Mouse (Mus musculus): ENCODE results near the gene Cmbl.
"Not testable (repeated sequence)": the region's sequence is repeated elsewhere in the genome, so short reads cannot be mapped to it uniquely, and the experiment has no call there.

The Cmbl gene

GRCm38 (mm10) chr15:31542013-31542958, 22.9 kb upstream of the Cmbl start:
- no peak for DNase-seq

- no peak for DNase-seq
Measured at GRCm38 (mm10) chr15:31543246-31543645, 21.9 kb upstream of the Cmbl start.

- DNase-seq = no peak
Measured at GRCm38 (mm10) chr15:31545058-31545457, 20.1 kb upstream of the Cmbl start.

- DNase-seq = no peak
Measured at GRCm38 (mm10) chr15:31546291-31546690, 18.9 kb upstream of the Cmbl start.

GRCm38 (mm10) chr15:31547421-31547820, 17.8 kb upstream of the Cmbl start:
- no peak for DNase-seq

GRCm38 (mm10) chr15:31550381-31550780, 14.8 kb upstream of the Cmbl start:
- DNase-seq = no peak

- no peak for DNase-seq
Measured at GRCm38 (mm10) chr15:31554855-31555254, 10.3 kb upstream of the Cmbl start.

GRCm38 (mm10) chr15:31561390-31561789, 3.8 kb upstream of the Cmbl start:
- DNase-seq = no peak

- DNase-seq = no peak
Measured at GRCm38 (mm10) chr15:31561976-31562375, 3.2 kb upstream of the Cmbl start.

- DNase-seq = no peak
Measured at GRCm38 (mm10) chr15:31562847-31563246, 2.3 kb upstream of the Cmbl start.

GRCm38 (mm10) chr15:31563577-31564546, 1.3 kb upstream of the Cmbl start:
- no peak for DNase-seq

GRCm38 (mm10) chr15:31565786-31566185, 597 bp downstream of the Cmbl start:
- no peak for DNase-seq

- DNase-seq = no peak
Measured at GRCm38 (mm10) chr15:31567431-31567830, 2.2 kb downstream of the Cmbl start.

- no peak for DNase-seq
Measured at GRCm38 (mm10) chr15:31568581-31568996, 3.4 kb downstream of the Cmbl start.

GRCm38 (mm10) chr15:31569325-31570022, 4.3 kb downstream of the Cmbl start:
- no peak for DNase-seq

- no peak for DNase-seq
Measured at GRCm38 (mm10) chr15:31570959-31571358, 5.8 kb downstream of the Cmbl start.

- no peak for DNase-seq
Measured at GRCm38 (mm10) chr15:31571906-31572722, 6.9 kb downstream of the Cmbl start.

GRCm38 (mm10) chr15:31573287-31573686, 8.1 kb downstream of the Cmbl start:
- no peak for DNase-seq

GRCm38 (mm10) chr15:31573692-31574091, 8.5 kb downstream of the Cmbl start:
- no peak for DNase-seq

- DNase-seq = no peak
Measured at GRCm38 (mm10) chr15:31576076-31576475, 10.9 kb downstream of the Cmbl start.

GRCm38 (mm10) chr15:31581086-31581485, 15.9 kb downstream of the Cmbl start:
- DNase-seq = not testable (repeated sequence)

Measured in cerebellum, adult 18-20 months (tissue).